Mouse (Mus musculus) layer of hippocampus, postnatal 14 days (tissue): Measurements from ENCODE around the gene Rae1. TPM values are rescaled to one million over a fixed set of nuclear protein-coding genes. Genes with fewer than 3 reads are reported as not detected.

ENCODE experiments used
- DNase-seq, 2 experiments: peaks; one replicate each; pipeline ENCODE4 v3.0.0; 2021 to 2022; ENCODE audit warnings: low spot score in 2 of 2, mixed read lengths in 1 of 2
- total RNA-seq, 2 experiments: library from RNA; stranded (reverse); gene quantifications; 2 replicates each; pipeline ENCODE4 v1.2.3; 2021

Rae1 gene
- total RNA-seq, 2 experiments from 2014 or later: 71.8 to 75.5 TPM

DNA sequence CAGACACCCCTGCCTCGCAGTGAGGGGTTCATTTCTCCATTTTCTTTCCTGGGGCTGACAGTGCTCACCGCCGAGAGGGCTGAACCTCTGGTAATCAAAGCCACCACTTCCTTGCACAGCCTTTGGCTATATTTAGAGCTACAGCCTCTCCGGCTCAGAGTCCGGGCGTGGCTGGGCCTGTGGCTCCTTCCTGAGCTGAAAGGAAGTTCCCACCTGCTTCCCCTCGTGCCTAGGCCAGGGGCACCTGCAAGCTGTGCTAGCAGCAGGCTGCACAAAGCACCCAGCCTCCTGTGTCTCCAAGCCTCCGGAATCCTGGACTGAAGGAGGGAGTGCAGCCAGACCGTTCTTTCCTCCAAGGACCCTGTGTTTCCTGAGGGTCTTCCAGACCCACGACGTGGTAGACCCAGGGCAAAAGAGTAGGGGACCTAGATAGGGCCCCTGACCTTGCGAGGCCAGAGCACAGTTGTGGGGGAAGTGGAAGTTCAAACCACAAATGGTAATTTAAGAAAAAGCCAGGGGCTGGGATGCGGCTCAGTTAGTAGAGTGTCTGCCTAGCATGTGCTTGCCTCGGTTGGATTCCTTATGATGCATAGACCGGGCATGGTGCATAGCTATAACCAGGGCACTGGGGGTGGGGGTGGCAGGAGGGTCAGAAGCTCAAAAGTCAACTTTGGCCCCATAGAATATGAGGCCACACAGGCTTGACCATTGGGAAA, 46.8 kb downstream of the Rae1 start:
- DNase-seq: no peak

DNA sequence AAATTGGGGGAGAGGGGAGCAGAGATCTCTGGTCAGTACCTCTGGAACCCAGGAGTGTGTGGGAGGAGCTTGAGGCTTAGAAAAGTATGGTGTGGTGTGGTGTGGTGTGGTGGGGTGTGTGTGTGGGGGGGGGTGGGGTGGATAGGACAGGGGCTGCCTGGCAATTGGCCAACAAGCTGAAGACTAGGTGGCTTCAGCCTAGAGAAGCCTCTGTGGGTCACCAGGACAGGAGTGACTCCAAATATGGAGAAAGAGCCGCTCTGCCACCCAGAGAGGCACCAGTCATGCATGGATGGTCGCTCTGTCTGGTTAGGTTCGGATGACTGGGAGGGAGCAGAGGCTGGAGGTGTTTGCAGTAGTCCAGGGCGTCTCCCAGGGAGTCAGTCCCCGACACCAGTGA, 47.6 kb downstream of the Rae1 start:
- DNase-seq: no peak

DNA sequence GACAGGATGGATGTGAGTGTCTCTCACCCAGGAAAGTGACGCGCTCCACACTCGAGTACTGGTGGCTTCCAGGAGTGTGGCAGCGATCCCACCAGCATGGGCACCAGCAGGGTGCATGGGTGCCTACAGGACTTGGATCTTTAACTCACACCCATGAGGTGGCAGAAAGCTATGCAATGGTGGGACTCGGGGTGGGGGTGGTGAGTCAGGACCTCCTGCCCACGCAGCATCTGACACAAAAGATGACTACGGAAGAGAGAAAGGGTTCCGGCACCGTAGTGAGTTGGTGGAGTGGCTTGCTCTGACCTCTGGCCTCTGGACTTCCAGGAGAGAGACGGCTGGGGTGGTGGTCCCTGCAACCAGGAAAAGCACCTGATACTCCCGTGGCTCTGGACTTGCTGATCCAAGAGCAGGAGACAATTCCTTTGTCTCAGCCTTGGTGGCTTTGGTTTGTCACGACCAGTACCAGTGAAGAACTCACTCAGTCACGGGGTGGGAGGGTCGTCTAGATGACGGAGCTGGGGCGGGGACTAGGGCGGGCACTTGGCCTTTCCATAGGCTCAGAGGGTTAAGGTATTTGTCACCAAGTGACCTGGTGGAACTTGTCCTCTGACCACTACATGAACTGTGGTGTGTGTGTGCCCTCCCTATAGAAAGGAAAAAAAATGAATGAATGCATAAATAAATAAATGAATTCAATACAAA, 48.3 kb downstream of the Rae1 start:
- DNase-seq: no peak

DNA sequence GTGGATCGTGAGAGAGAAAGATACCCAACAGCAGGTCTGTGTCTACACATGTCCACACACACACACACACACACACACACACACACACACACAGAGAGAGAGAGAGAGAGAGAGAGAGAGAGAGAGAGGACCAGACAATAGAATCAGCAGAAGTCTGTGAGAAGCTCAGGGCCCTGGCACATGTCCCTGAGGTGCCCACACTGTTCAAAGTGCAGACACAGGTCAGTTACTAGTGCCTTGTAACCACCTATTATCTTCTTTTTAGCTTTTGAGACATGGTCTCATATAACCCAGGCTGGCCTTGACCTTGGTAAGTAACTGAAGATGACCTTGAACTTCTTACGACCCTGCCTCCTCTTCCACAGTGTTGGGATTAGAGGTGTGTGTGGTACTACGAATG, 49.3 kb downstream of the Rae1 start:
- DNase-seq: no peak

DNA sequence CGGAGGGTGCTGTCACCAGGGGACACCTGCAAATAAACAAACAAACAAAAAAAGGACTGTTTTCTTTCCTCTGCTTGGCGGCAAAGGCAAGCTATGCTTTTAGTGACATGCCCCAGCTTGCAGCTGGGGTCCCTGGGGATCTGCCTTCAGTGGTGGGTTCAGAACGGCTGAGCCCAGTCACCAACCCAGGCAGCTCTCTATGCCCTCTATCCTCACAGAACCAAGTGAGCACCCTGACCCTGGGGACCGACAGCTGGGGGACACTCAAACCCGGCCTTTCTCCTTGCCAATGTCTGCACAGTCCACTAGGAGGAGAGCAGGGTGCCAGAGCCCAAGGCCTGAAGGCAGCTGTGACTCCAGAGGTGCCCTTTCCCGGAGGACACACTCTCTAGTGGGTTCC, 49.9 kb downstream of the Rae1 start:
- no peak for DNase-seq

DNA sequence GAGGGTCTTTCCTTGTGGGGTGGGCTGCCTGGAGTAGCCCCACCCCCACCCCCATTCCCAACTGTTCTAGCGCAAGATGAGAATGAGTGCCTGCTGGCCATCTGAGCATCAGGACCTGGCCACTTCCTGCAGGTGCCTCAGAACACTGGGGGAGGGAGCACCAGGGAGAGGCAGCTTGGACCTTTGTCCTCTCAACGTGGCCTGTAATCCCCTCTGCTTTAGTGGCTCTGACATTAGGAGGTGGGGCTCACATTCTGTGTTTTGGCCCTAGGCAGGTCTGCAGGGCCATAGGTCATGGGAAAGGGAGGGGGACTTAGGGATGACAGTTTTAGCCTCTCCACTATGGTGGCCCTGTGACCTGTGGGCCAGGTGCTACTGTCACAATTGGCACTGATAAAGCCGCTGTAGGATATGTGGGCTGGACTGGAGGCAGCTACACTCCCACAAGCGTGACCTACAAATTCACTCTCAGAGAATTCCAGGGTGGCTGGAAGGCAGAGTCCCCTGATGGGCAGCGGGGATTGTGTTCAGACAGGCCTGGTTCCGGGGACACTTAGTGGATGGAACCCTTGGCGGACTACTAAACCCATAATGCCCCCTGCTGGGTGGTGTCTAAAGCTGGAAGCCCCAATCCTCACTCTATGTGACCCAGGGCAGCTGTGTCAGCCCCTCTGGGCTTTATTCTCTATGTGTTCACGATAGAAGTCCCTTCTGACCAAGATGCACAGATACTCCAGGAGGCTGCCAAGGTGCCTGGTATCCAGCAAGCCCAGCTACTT, 50.9 kb downstream of the Rae1 start:
- DNase-seq: no peak

DNA sequence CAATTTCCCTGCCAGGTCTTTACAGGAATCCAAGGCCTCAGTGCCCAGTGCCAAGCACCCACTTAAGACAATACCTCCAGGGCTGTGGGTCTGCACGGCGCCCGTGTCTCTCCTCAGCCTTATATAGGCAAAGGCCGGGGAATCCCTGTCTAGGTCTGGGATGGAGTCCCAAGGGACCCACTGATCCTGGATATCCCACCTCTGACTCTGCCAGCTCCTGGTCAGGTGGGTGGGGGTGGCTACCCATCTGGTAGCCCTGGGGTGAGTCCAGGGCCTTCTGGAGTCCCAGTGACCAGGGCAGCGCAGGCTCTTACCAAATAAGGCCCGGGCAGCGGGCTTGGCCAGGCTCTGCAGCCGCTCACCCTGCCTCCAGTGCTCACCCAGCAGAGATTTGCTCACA, 53.0 kb downstream of the Rae1 start:
- no peak for DNase-seq

DNA sequence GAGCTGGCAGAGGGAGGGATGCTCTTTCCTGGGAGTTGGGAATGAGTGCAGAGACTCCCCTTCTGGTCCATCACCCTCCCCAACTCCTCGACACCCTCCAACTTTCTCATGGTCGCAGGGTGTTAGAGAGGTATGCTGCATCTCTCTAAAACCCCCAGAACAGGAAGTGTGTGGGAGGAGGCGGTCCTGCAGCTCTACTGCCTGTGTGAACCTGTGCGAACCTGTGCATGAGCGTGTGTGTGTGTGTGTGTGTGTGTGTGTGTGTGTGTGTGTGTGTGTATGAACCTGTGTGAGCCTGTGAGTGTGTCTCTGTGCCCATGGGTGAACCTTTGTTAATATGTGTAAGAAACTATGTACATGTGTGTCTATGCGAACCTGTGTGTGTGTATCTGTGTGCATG, 53.9 kb downstream of the Rae1 start:
- DNase-seq: no peak

DNA sequence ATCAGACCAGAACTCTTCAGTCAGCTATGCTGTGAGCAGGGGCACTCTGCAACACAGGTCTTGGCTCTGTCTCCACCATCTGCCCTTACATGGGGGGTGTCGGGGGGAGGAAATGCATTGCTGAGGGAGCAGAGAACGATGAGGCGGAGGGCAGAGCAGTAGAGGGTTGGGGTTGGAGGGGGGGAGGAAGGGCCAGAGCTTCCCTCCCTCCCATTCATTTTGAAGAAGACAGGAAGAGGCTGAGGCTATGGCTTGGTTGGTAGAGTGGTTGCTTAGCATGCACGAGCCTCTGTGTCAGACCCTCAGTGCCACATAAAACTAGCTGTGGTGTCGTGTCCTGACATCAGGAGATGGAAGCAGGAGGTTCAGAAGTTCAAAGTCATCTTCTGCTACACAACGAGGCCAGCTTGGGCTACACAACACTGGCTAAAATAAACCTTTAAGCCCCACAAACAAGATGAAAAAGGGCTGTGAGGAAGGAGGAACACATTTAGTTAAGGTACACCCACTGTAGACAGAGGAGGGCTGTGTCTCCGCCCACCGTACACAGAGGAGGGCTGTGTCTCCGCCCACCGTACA, 56.5 kb downstream of the Rae1 start:
- DNase-seq: no peak

DNA sequence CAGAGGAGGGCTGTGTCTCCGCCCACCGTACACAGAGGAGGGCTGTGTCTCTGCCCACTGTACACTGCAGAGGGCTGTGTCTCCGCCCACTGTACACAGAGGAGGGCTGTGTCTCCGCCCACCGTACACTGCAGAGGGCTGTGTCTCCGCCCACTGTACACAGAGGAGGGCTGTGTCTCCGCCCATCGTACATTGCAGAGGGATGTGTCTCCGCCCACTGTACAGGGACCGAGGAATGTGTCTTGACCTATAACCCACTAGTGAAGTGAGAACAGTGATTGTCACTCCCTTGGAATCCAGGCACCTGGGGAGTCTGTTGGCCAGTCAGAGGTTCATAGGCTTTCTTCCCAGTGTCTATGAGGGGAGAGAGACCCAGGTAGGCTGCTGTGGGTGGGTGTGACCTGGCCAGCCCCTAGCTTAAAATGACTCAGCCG, 57.0 kb downstream of the Rae1 start:
- no peak for DNase-seq

DNA sequence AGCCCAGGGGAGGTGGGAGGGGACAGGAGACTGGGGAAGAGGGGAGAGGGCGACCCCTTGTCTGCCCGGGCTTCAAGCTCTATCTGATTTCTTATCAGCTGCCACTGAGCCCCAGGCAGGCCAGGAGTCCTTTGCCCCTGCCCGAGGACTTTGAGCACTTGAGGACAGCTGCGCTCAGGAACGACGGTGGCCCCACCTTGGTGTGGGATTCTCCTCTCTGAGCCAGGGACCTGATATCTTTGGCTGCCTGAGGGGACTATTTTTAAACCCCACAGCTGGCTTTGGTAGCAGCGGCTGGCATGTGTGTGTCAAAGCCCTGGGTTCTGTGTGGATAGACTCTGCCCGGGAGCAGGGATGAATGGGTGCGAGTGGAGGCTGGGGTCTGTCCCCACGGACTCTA, 57.7 kb downstream of the Rae1 start:
- DNase-seq: no peak

DNA sequence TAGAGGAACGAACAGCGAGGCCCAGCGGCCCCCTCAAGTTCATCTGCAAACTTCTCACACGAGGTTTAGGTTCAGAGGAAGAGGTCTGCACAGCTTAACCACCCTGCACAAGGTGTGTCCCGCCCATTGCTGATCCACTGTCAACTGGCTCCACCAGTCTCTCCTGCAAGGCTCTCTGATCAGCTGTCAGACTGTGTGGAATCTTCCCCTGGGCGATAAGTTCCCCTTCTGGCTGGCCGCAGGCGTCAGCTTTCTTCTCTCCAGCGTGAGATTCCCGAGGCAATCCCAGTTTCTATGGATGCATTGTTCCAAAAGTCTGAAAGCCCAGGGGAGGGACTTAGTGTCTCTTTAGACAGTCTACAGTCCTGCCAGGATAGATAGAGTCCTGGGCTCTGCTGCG, 58.3 kb downstream of the Rae1 start:
- DNase-seq: no peak

DNA sequence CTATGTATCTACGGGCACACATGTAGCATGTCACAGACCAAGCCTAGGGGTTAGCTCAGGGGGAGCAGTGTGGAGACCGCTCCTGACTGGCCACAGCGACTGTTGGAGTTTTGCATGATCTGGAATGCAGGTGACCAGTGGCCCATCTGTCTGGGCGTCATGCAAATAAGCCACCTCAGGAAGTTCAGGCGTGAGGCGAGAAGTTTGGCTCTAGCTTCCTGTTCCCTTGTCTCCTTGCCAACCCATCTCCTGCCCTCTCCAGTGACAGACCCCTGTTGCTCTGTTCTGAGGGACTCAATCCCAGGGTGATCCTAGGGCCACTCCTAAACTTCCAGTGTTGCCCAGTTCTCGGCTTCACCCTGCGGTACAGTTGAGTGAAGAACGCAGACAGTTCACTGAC, 60.5 kb downstream of the Rae1 start:
- no peak for DNase-seq

DNA sequence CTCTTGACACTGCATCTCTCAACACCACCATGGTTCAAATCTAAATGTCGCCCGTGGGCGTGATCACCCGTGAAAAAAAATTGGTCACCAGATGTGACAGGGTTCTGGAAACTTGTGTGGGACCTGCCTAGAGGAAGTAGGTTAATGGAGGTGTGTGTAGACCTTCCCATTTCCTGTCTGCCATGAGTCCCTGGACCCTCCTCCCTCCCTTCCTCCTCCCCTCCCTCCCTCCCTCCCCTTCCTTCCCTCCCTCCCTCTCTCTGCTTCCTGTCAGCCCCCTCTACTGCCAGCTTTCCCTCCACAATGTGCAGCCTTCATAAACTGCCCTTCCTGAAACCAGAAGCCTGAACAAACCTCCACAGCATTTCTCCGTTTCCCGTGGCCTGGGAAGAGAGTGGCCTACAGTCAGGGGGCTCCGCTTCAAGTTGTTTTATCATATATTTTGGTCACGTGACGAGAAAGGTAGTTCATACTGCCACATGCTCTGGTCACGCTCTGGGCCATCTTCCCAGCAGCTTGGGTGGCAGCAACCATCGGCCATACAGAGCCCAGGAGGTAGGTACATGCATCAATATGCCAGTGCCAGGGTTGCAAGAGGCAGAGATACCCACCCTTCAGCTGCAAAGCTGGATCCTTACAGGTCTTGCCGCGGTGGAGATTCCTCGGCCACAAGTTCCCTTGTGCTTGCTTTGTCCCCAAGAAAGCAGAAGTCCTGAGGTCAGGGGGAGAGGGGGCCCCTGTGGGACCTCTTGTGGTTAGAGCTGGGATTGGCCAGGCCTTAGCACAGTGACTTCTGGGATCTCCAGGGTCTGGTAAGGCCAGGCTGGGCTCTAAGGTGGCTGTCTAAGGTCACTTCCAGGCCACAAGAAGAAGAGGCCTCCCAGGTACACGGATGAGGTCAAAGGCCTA, 61.8 kb downstream of the Rae1 start:
- peak in 1 of 2 experiments; percentile 10 for DNase-seq

DNA sequence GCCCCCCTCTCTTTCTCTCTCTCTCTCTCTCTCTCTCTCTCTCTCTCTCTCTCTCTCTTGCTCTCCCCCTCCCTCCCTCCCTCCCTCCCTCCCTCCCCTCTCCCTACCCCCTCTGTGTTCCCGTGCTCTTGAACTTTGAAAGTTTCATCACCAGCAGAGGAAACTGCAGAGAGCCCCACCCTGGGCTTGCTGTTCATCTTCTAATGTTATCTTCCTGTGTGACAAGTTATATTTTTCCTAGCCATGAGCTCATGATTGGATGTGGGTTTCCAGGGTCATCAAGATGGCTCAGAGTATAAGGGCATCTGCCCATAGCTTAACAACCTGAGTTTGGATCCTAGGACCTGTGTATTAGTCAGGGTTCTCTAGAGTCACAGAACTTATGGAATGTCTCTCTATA, 63.3 kb downstream of the Rae1 start:
- DNase-seq: no peak

DNA sequence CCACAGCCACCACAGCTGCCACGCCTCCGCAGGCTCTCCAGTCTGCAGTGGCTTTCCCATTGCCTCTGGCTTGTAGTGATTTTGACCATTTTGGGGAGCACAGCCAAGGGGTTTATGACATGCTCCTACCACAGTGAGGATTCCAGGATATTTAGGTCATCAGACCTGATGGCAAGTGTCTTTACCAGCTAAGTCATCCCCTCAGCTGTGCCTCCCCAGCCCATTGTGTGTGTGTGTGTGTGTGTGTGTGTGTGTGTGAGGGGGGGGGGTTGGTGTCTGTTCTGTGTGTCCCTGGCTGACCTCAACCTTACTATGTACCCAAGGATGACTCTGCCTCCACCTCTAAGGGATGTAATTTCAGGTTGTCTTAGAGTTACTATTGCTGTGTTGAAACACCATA, 64.9 kb downstream of the Rae1 start:
- DNase-seq: no peak

Other genes starting within 250 kb of the Rae1 start
- gene Bmp7, start 59.8 kb upstream of the Rae1 start, total RNA-seq: 1 to 10 TPM; 6.1 to 7.1 TPM
- under 1 TPM in 1 of 2 experiments, not detected in 1; 0.24 TPM for gene Spo11, start 22.4 kb upstream of the Rae1 start, total RNA-seq
- 1 to 10 TPM; 4.1 to 6.6 TPM for gene Rbm38, start 20.4 kb downstream of the Rae1 start, total RNA-seq
- not detected for gene Ctcfl, start 119.4 kb downstream of the Rae1 start, total RNA-seq
- gene Pck1, start 152.9 kb downstream of the Rae1 start, total RNA-seq: not detected
- not detected for gene Zbp1, start 218.8 kb downstream of the Rae1 start, total RNA-seq